Mouse (Mus musculus): ENCODE data around the gene Krba1.

GRCm38 (mm10) chr6:48388221-48388620 is 7.2 kb upstream of the Krba1 start:
- TF ChIP-seq CTCF (IDR thresholded peaks at IDR 0.05; ENCODE audit: borderline replicate concordance, extremely low read depth, insufficient read depth, insufficient read length) (no peak), POLR2A (IDR thresholded peaks at IDR 0.05; ENCODE audit: borderline replicate concordance, extremely low read depth, insufficient read depth, insufficient read length, poor library complexity, severe bottlenecking) (no peak)
